Mouse (Mus musculus): ENCODE measurements around the gene Trpm5.

Trpm5 gene

GRCm38 (mm10) chr7:143106062-143106461 lies 11.6 kb upstream of the Trpm5 start, which contains the start of gene Kcnq1:
TSS of gene Kcnq1 (plus strand) at chr7:143106362.
- DNase-seq (ENCODE audit: low spot score in 2 of 2): no peak

- DNase-seq (ENCODE audit: low spot score in 2 of 2): no peak
These were observed 10.9 kb upstream of the Trpm5 start for GRCm38 (mm10) chr7:143105258-143105897.

GRCm38 (mm10) chr7:143100759-143101158 lies 6.3 kb upstream of the Trpm5 start:
- no peak for DNase-seq (ENCODE audit: low spot score in 2 of 2)

- no peak for DNase-seq (ENCODE audit: low spot score in 2 of 2)
These were observed 1.1 kb upstream of the Trpm5 start for GRCm38 (mm10) chr7:143095554-143095907.

GRCm38 (mm10) chr7:143093847-143094246 lies 595 bp downstream of the Trpm5 start:
- no peak for DNase-seq (ENCODE audit: low spot score in 2 of 2)

GRCm38 (mm10) chr7:143087070-143087579 lies 7.3 kb downstream of the Trpm5 start:
- no peak for DNase-seq (ENCODE audit: low spot score in 2 of 2)

GRCm38 (mm10) chr7:143086366-143086765 lies 8.1 kb downstream of the Trpm5 start:
- peak; percentile 67 to 87 for DNase-seq (ENCODE audit: low spot score in 2 of 2)

GRCm38 (mm10) chr7:143083708-143084107 lies 10.7 kb downstream of the Trpm5 start:
- DNase-seq (ENCODE audit: low spot score in 2 of 2): no peak

- no peak for DNase-seq (ENCODE audit: low spot score in 2 of 2)
These were observed 12.4 kb downstream of the Trpm5 start for GRCm38 (mm10) chr7:143082024-143082423.

- DNase-seq (ENCODE audit: low spot score in 2 of 2): no peak
These were observed 17.1 kb downstream of the Trpm5 start for GRCm38 (mm10) chr7:143077351-143077750.

- DNase-seq (ENCODE audit: low spot score in 2 of 2): no peak
These were observed 19.0 kb downstream of the Trpm5 start for GRCm38 (mm10) chr7:143075394-143075793.

GRCm38 (mm10) chr7:143073086-143073485 lies 21.4 kb downstream of the Trpm5 start:
- peak in 1 of 2 experiments; percentile 67 for DNase-seq (ENCODE audit: low spot score in 2 of 2)

- DNase-seq (ENCODE audit: low spot score in 2 of 2): no peak
These were observed 21.8 kb downstream of the Trpm5 start for GRCm38 (mm10) chr7:143072605-143073004.

- no peak for DNase-seq (ENCODE audit: low spot score in 2 of 2)
These were observed 23.9 kb downstream of the Trpm5 start for GRCm38 (mm10) chr7:143070506-143071070.

- peak in 1 of 2 experiments; percentile 59 for DNase-seq (ENCODE audit: low spot score in 2 of 2)
These were observed 24.6 kb downstream of the Trpm5 start for GRCm38 (mm10) chr7:143069751-143070400.

- DNase-seq (ENCODE audit: low spot score in 2 of 2): peak; percentile 86 to 93
These were observed 25.4 kb downstream of the Trpm5 start, which contains the start of gene Tssc4 for GRCm38 (mm10) chr7:143068882-143069591. TSS of gene Tssc4 (plus strand) at chr7:143069249.

GRCm38 (mm10) chr7:143068316-143068881 lies 26.0 kb downstream of the Trpm5 start:
- DNase-seq (ENCODE audit: low spot score in 2 of 2): peak in 1 of 2 experiments; percentile 45

GRCm38 (mm10) chr7:143067897-143068296 lies 26.5 kb downstream of the Trpm5 start:
- DNase-seq (ENCODE audit: low spot score in 2 of 2): no peak

GRCm38 (mm10) chr7:143067469-143067868 lies 27.0 kb downstream of the Trpm5 start:
- DNase-seq (ENCODE audit: low spot score in 2 of 2): no peak

- no peak for DNase-seq (ENCODE audit: low spot score in 2 of 2)
These were observed 28.8 kb downstream of the Trpm5 start for GRCm38 (mm10) chr7:143065692-143066091.

GRCm38 (mm10) chr7:143064226-143064625 lies 30.2 kb downstream of the Trpm5 start:
- DNase-seq (ENCODE audit: low spot score in 2 of 2): no peak

- DNase-seq (ENCODE audit: low spot score in 2 of 2): no peak
These were observed 31.7 kb downstream of the Trpm5 start for GRCm38 (mm10) chr7:143062704-143063103.

Measured in spleen, postnatal 10 days (tissue).